8 mouse cellular contexts compared by ENCODE assay signal in genomic region chr9:108431431-108432067, GRCm38 (mm10). TPM values are rescaled to one million over a fixed set of nuclear protein-coding genes. Genes with fewer than 3 reads are reported as not detected.
A peak's percentile ranks its signal among the peaks of the same experiment; 100 is the strongest.
DNase-seq lines count a peak whose midpoint lies in the region; ATAC-seq and TF ChIP-seq lines count a peak whose summit lies in the region.

No protein-coding gene starts in this region.

- no peaks in the 10 kb centered on the region for H3K4me1 ChIP-seq in kidney, postnatal 0 days (replicated peaks; ENCODE audit: insufficient read depth, low read length)
- no peaks in the 10 kb centered on the region; the same call in 1 of the 2 replicates for H3K4me1 ChIP-seq in forebrain, embryonic 12.5 days
- no peaks in the 10 kb centered on the region for H3K4me1 ChIP-seq in liver, embryonic 11.5 days (replicated peaks; ENCODE audit: control insufficient read depth, insufficient read depth, low read length)
- H3K4me1 ChIP-seq in neural tube, embryonic 14.5 days (ENCODE audit: control insufficient read depth, insufficient read depth, low read length) = no peaks in the 10 kb centered on the region

- no peak overlapping the region for H3K27ac ChIP-seq in kidney, postnatal 0 days
- no peak overlapping the region for H3K27ac ChIP-seq in forebrain, embryonic 12.5 days
- no peak overlapping the region for H3K27ac ChIP-seq in liver, embryonic 11.5 days (ENCODE audit: low read depth, low read length)
- no peak overlapping the region for H3K27ac ChIP-seq in neural tube, embryonic 14.5 days (ENCODE audit: low read depth, low read length)

- H3K9me3 ChIP-seq in kidney, postnatal 0 days (replicated peaks; ENCODE audit: low read length) = no peaks in the 10 kb centered on the region
- H3K9me3 ChIP-seq in forebrain, embryonic 12.5 days = no peaks in the 10 kb centered on the region
- H3K9me3 ChIP-seq in liver, embryonic 11.5 days (ENCODE audit: control insufficient read depth, low read length) = no peaks in the 10 kb centered on the region
- H3K9me3 ChIP-seq in neural tube, embryonic 14.5 days (ENCODE audit: control insufficient read depth, low read length) = no peaks in the 10 kb centered on the region

- no peaks in the 10 kb centered on the region for H3K27me3 ChIP-seq in kidney, postnatal 0 days (ENCODE audit: insufficient read depth, low read length)
- H3K27me3 ChIP-seq in forebrain, embryonic 12.5 days = no peaks in the 10 kb centered on the region
- no peaks in the 10 kb centered on the region for H3K27me3 ChIP-seq in liver, embryonic 11.5 days (replicated peaks; ENCODE audit: control insufficient read depth, insufficient read depth, low read length)
- no peaks in the 10 kb centered on the region for H3K27me3 ChIP-seq in neural tube, embryonic 14.5 days (ENCODE audit: control insufficient read depth, insufficient read depth, low read length)

- H3K4me2 ChIP-seq in kidney, postnatal 0 days (ENCODE audit: low read length) = peak overlapping the region; percentile 53
- H3K4me2 ChIP-seq in forebrain, embryonic 12.5 days = peak overlapping the region; percentile 44
- peak overlapping the region; percentile 37 for H3K4me2 ChIP-seq in liver, embryonic 11.5 days
- H3K4me2 ChIP-seq in neural tube, embryonic 14.5 days (ENCODE audit: low read depth, low read length) = peak overlapping the region; percentile 38

- H3K36me3 ChIP-seq in kidney, postnatal 0 days (ENCODE audit: insufficient read depth, low read length) = no peaks in the 10 kb centered on the region
- no peaks in the 10 kb centered on the region for H3K36me3 ChIP-seq in forebrain, embryonic 12.5 days (replicated peaks)
- H3K36me3 ChIP-seq in liver, embryonic 11.5 days (ENCODE audit: control insufficient read depth, insufficient read depth, low read length) = no peaks in the 10 kb centered on the region
- no peaks in the 10 kb centered on the region for H3K36me3 ChIP-seq in neural tube, embryonic 14.5 days (ENCODE audit: control insufficient read depth, insufficient read depth, low read length)

- H3K4me3 ChIP-seq in kidney, postnatal 0 days (replicated peaks; ENCODE audit: low read depth, low read length) = peak overlapping the region; percentile 26
- 0 out of 2 replicates have a peak overlapping the region, but pooled peaks have one; percentile 18 for H3K4me3 ChIP-seq in forebrain, embryonic 12.5 days (replicated peaks)
- H3K4me3 ChIP-seq in liver, embryonic 11.5 days (ENCODE audit: low read depth, low read length) = 0 out of 2 replicates have a peak overlapping the region, but pooled peaks have one; percentile 0
- H3K4me3 ChIP-seq in neural tube, embryonic 14.5 days (ENCODE audit: low read depth, low read length) = peak overlapping the region; percentile 16; the same call in 1 of the 2 replicates

- peak; percentile 63; the same call in 1 of the 2 replicates for ATAC-seq in kidney, postnatal 0 days (replicated peaks; ENCODE audit: low FRiP score, low read depth)
- peak; percentile 30; the same call in 1 of the 2 replicates for ATAC-seq in forebrain, embryonic 12.5 days (ENCODE audit: low FRiP score)
- ATAC-seq in liver, embryonic 11.5 days (replicated peaks; ENCODE audit: low FRiP score) = peak; percentile 58; the same call in 1 of the 2 replicates
- ATAC-seq in neural tube, embryonic 14.5 days (ENCODE audit: low read depth) = 0 out of 2 replicates have a peak, but pooled peaks have one; percentile 38
- no peak for ATAC-seq in cerebellum, adult (ENCODE audit: insufficient number of reproducible peaks, low FRiP score, low TSS enrichment)

- 52% methylated on average over 32 of the region's 32 CpGs for WGBS in kidney, postnatal 0 days
- 53% methylated on average over 32 of the region's 32 CpGs for WGBS in forebrain, embryonic 12.5 days
- WGBS in liver, embryonic 11.5 days = 44% methylated on average over 32 of the region's 32 CpGs
- WGBS in neural tube, embryonic 14.5 days = 53% methylated on average over 32 of the region's 32 CpGs

- H3K9ac ChIP-seq in kidney, postnatal 0 days (ENCODE audit: low read depth, low read length) = 0 out of 2 replicates have a peak overlapping the region, but pooled peaks have one; percentile 1
- H3K9ac ChIP-seq in forebrain, embryonic 12.5 days = no peak overlapping the region
- H3K9ac ChIP-seq in liver, embryonic 11.5 days (ENCODE audit: low read depth, low read length) = no peak overlapping the region
- 0 out of 2 replicates have a peak overlapping the region, but pooled peaks have one; percentile 12 for H3K9ac ChIP-seq in neural tube, embryonic 14.5 days (replicated peaks; ENCODE audit: low read depth, low read length)

- DNase-seq in kidney, postnatal 0 days (ENCODE audit: low spot score) = peak; percentile 73
- DNase-seq in kidney, adult 11 months = no peak
- peak; percentile 45 for DNase-seq in liver, embryonic 11.5 days (ENCODE audit: low spot score)
- no peak for DNase-seq in adipocyte (ENCODE audit: low spot score)
- DNase-seq in urinary bladder, adult 2 months (ENCODE audit: low spot score) = no peak

- TF ChIP-seq CTCF in kidney, postnatal 0 days (IDR thresholded peaks at IDR 0.05; ENCODE audit: low read depth) = no peak

RNA-seq across cellular contexts. Expression of gene Ccdc36, which starts 3.3 kb away (rescaled TPM):
- 0.91 and 0.96 TPM in 2 replicates for polyA plus RNA-seq in kidney, postnatal 0 days (2015; fragmentation: Nextera tagmentation; extraction: Ambion mirVana)
- 1.1 and 1.4 TPM in 2 replicates for polyA plus RNA-seq in forebrain, embryonic 12.5 days (2016; fragmentation: Nextera tagmentation; extraction: Ambion mirVana)
- polyA plus RNA-seq in liver, embryonic 11.5 days (2014; fragmentation: Nextera tagmentation; extraction: Ambion mirVana) = 0.82 and 0.88 TPM in 2 replicates
- polyA plus RNA-seq in neural tube, embryonic 14.5 days (2014; fragmentation: Nextera tagmentation; extraction: Ambion mirVana) = 1.7 and 1.8 TPM in 2 replicates
- polyA plus RNA-seq in urinary bladder, adult 2 months (2012; rRNA removed) = 0.06 TPM in 2 replicates

RNA-seq across cellular contexts. Expression of gene BC048562, which starts 4.7 kb away (rescaled TPM):
- not detected in 2 replicates for polyA plus RNA-seq in kidney, postnatal 0 days (2015; fragmentation: Nextera tagmentation; extraction: Ambion mirVana)
- polyA plus RNA-seq in forebrain, embryonic 12.5 days (2016; fragmentation: Nextera tagmentation; extraction: Ambion mirVana) = not detected in 2 replicates
- not detected in 2 replicates for polyA plus RNA-seq in liver, embryonic 11.5 days (2014; fragmentation: Nextera tagmentation; extraction: Ambion mirVana)
- polyA plus RNA-seq in neural tube, embryonic 14.5 days (2014; fragmentation: Nextera tagmentation; extraction: Ambion mirVana) = not detected in 2 replicates
- not detected in 2 replicates for polyA plus RNA-seq in urinary bladder, adult 2 months (2012; rRNA removed)

RNA-seq across cellular contexts. Expression of gene Ccdc71, which starts 28.8 kb away (rescaled TPM):
- 49.5 and 55.3 TPM in 2 replicates for polyA plus RNA-seq in kidney, postnatal 0 days (2015; fragmentation: Nextera tagmentation; extraction: Ambion mirVana)
- 44.1 and 49.0 TPM in 2 replicates for polyA plus RNA-seq in forebrain, embryonic 12.5 days (2016; fragmentation: Nextera tagmentation; extraction: Ambion mirVana)
- 48.6 and 51.1 TPM in 2 replicates for polyA plus RNA-seq in liver, embryonic 11.5 days (2014; fragmentation: Nextera tagmentation; extraction: Ambion mirVana)
- 50.4 and 55.1 TPM in 2 replicates for polyA plus RNA-seq in neural tube, embryonic 14.5 days (2014; fragmentation: Nextera tagmentation; extraction: Ambion mirVana)
- 24.5 and 25.9 TPM in 2 replicates for polyA plus RNA-seq in urinary bladder, adult 2 months (2012; rRNA removed)

RNA-seq across cellular contexts. Expression of gene Klhdc8b, which starts 29.8 kb away (rescaled TPM):
- polyA plus RNA-seq in kidney, postnatal 0 days (2015; fragmentation: Nextera tagmentation; extraction: Ambion mirVana) = 31.1 and 33.5 TPM in 2 replicates
- polyA plus RNA-seq in forebrain, embryonic 12.5 days (2016; fragmentation: Nextera tagmentation; extraction: Ambion mirVana) = 67.6 and 70.0 TPM in 2 replicates
- polyA plus RNA-seq in liver, embryonic 11.5 days (2014; fragmentation: Nextera tagmentation; extraction: Ambion mirVana) = 24.2 and 26.8 TPM in 2 replicates
- polyA plus RNA-seq in neural tube, embryonic 14.5 days (2014; fragmentation: Nextera tagmentation; extraction: Ambion mirVana) = 49.8 and 63.3 TPM in 2 replicates
- 83.4 and 103 TPM in 2 replicates for polyA plus RNA-seq in urinary bladder, adult 2 months (2012; rRNA removed)

RNA-seq across cellular contexts. Expression of gene 1700102P08Rik, which starts 38.9 kb away (rescaled TPM):
- 0.17 and 0.66 TPM in 2 replicates for polyA plus RNA-seq in kidney, postnatal 0 days (2015; fragmentation: Nextera tagmentation; extraction: Ambion mirVana)
- 1.8 and 1.9 TPM in 2 replicates for polyA plus RNA-seq in forebrain, embryonic 12.5 days (2016; fragmentation: Nextera tagmentation; extraction: Ambion mirVana)
- 0.81 and 1.3 TPM in 2 replicates for polyA plus RNA-seq in liver, embryonic 11.5 days (2014; fragmentation: Nextera tagmentation; extraction: Ambion mirVana)
- polyA plus RNA-seq in neural tube, embryonic 14.5 days (2014; fragmentation: Nextera tagmentation; extraction: Ambion mirVana) = 2.1 and 2.5 TPM in 2 replicates
- 0.22 and 0.39 TPM in 2 replicates for polyA plus RNA-seq in urinary bladder, adult 2 months (2012; rRNA removed)

Comparison
In these comparisons a context has a peak if more than half of its experiments do, and no peak if none do; other contexts are left out.
1. DNase-seq: peak in kidney, postnatal 0 days (single experiment) and liver, embryonic 11.5 days (single experiment); none in kidney, adult 11 months (single experiment), adipocyte (single experiment) and urinary bladder, adult 2 months (single experiment).
2. H3K9ac ChIP-seq: peak in kidney, postnatal 0 days (single experiment) and neural tube, embryonic 14.5 days (single experiment); none in forebrain, embryonic 12.5 days (single experiment) and liver, embryonic 11.5 days (single experiment).
3. Peak in every context shown above with its lines, with median percentiles within 50 percentile points of each other: H3K4me2 ChIP-seq and H3K4me3 ChIP-seq.